Mouse (Mus musculus): Measurements from ENCODE around the gene Cdh23. TPM values are rescaled to one million over a fixed set of nuclear protein-coding genes. Genes with fewer than 3 reads are reported as not detected.

The Cdh23 gene
- polyA plus RNA-seq, 1 experiment = not detected

GRCm38 (mm10) chr10:60691671-60692390, 4.5 kb downstream of the Cdh23 start:
- Histone ChIP-seq H3K27ac (ENCODE audit: insufficient read depth, low read depth, low read length) (no peak overlapping the region), H3K4me3 (ENCODE audit: insufficient read depth, low read depth, low read length) (no peak overlapping the region), H3K4me1 (ENCODE audit: control insufficient read depth, insufficient read depth, low read length) (peaks cover 6% of the 10 kb centered on the region)
- TF ChIP-seq POLR2A (IDR thresholded peaks at IDR 0.05; ENCODE audit: insufficient read depth, low read depth, low read length) (no peak), CTCF (IDR thresholded peaks at IDR 0.05; ENCODE audit: insufficient read depth, low read depth, low read length) (no peak)
- 41% methylated on average over 20 of the region's 20 CpGs for WGBS

- no peak overlapping the region for H3K4me3 ChIP-seq (ENCODE audit: insufficient read depth, low read depth, low read length)
- peaks cover 14% of the 10 kb centered on the region for H3K4me1 ChIP-seq (ENCODE audit: control insufficient read depth, insufficient read depth, low read length)
- no peak overlapping the region for H3K27ac ChIP-seq (ENCODE audit: insufficient read depth, low read depth, low read length)
- TF ChIP-seq CTCF (IDR thresholded peaks at IDR 0.05; ENCODE audit: insufficient read depth, low read depth, low read length) = no peak
- no peak for TF ChIP-seq POLR2A (IDR thresholded peaks at IDR 0.05; ENCODE audit: insufficient read depth, low read depth, low read length)
- 73% methylated on average over 6 of the region's 6 CpGs for WGBS
These were observed 5.3 kb downstream of the Cdh23 start for GRCm38 (mm10) chr10:60690960-60691359.

- TF ChIP-seq POLR2A (IDR thresholded peaks at IDR 0.05; ENCODE audit: insufficient read depth, low read depth, low read length) = no peak
- no peak for TF ChIP-seq CTCF (IDR thresholded peaks at IDR 0.05; ENCODE audit: insufficient read depth, low read depth, low read length)
- Histone ChIP-seq H3K27ac (ENCODE audit: insufficient read depth, low read depth, low read length) (no peak overlapping the region), H3K4me3 (ENCODE audit: insufficient read depth, low read depth, low read length) (no peak overlapping the region), H3K4me1 (ENCODE audit: control insufficient read depth, insufficient read depth, low read length) (peaks cover 18% of the 10 kb centered on the region)
- WGBS = 77% methylated on average over 4 of the region's 4 CpGs
These were observed 6.9 kb downstream of the Cdh23 start for GRCm38 (mm10) chr10:60689396-60689795.

- TF ChIP-seq CTCF (IDR thresholded peaks at IDR 0.05; ENCODE audit: insufficient read depth, low read depth, low read length) = peak; percentile 73
- no peak for TF ChIP-seq POLR2A (IDR thresholded peaks at IDR 0.05; ENCODE audit: insufficient read depth, low read depth, low read length)
- H3K4me1 ChIP-seq (ENCODE audit: control insufficient read depth, insufficient read depth, low read length) = peaks cover 18% of the 10 kb centered on the region
- WGBS = under 1% methylated on average over 76 of the region's 76 CpGs
- H3K4me3 ChIP-seq (ENCODE audit: insufficient read depth, low read depth, low read length) = peak overlapping the region; percentile 58
- no peak overlapping the region for H3K27ac ChIP-seq (ENCODE audit: insufficient read depth, low read depth, low read length)
These were observed 9.1 kb downstream of the Cdh23 start for GRCm38 (mm10) chr10:60687011-60687776.

GRCm38 (mm10) chr10:60686641-60686975, 9.7 kb downstream of the Cdh23 start:
- peak overlapping the region; percentile 58 for H3K4me3 ChIP-seq (ENCODE audit: insufficient read depth, low read depth, low read length)
- H3K27ac ChIP-seq (ENCODE audit: insufficient read depth, low read depth, low read length) = no peak overlapping the region
- under 1% methylated on average over 37 of the region's 37 CpGs for WGBS
- peaks cover 18% of the 10 kb centered on the region for H3K4me1 ChIP-seq (ENCODE audit: control insufficient read depth, insufficient read depth, low read length)
- no peak for TF ChIP-seq CTCF (IDR thresholded peaks at IDR 0.05; ENCODE audit: insufficient read depth, low read depth, low read length)

GRCm38 (mm10) chr10:60685764-60686640, 10.3 kb downstream of the Cdh23 start:
- H3K4me3 ChIP-seq (ENCODE audit: insufficient read depth, low read depth, low read length) = peak overlapping the region; percentile 58
- TF ChIP-seq CTCF (IDR thresholded peaks at IDR 0.05; ENCODE audit: insufficient read depth, low read depth, low read length) = no peak
- TF ChIP-seq POLR2A (IDR thresholded peaks at IDR 0.05; ENCODE audit: insufficient read depth, low read depth, low read length) = no peak
- 7% methylated on average over 50 of the region's 50 CpGs for WGBS
- H3K27ac ChIP-seq (ENCODE audit: insufficient read depth, low read depth, low read length) = no peak overlapping the region
- H3K4me1 ChIP-seq (ENCODE audit: control insufficient read depth, insufficient read depth, low read length) = peaks cover 18% of the 10 kb centered on the region

- Histone ChIP-seq H3K4me1 (ENCODE audit: control insufficient read depth, insufficient read depth, low read length) (no peaks in the 10 kb centered on the region), H3K27ac (ENCODE audit: insufficient read depth, low read depth, low read length) (no peak overlapping the region), H3K4me3 (ENCODE audit: insufficient read depth, low read depth, low read length) (no peak overlapping the region)
- 88% methylated on average over 3 of the region's 3 CpGs for WGBS
- TF ChIP-seq CTCF (IDR thresholded peaks at IDR 0.05; ENCODE audit: insufficient read depth, low read depth, low read length) (no peak), POLR2A (IDR thresholded peaks at IDR 0.05; ENCODE audit: insufficient read depth, low read depth, low read length) (no peak)
These were observed 17.4 kb downstream of the Cdh23 start for GRCm38 (mm10) chr10:60678926-60679325.

- WGBS = 89% methylated on average over 4 of the region's 4 CpGs
- Histone ChIP-seq H3K4me1 (ENCODE audit: control insufficient read depth, insufficient read depth, low read length) (no peaks in the 10 kb centered on the region), H3K27ac (ENCODE audit: insufficient read depth, low read depth, low read length) (no peak overlapping the region), H3K4me3 (ENCODE audit: insufficient read depth, low read depth, low read length) (no peak overlapping the region)
- no peak for TF ChIP-seq CTCF (IDR thresholded peaks at IDR 0.05; ENCODE audit: insufficient read depth, low read depth, low read length)
- TF ChIP-seq POLR2A (IDR thresholded peaks at IDR 0.05; ENCODE audit: insufficient read depth, low read depth, low read length) = no peak
These were observed 19.0 kb downstream of the Cdh23 start for GRCm38 (mm10) chr10:60677319-60677718.
